Mouse (Mus musculus): ENCODE measurements around the gene Ccdc117.

- TF ChIP-seq POLR2A (IDR thresholded peaks at IDR 0.05; ENCODE audit: insufficient read length, low read depth) (no peak), MAX (IDR thresholded peaks at IDR 0.05; ENCODE audit: low read depth) (no peak)
These were observed 23.6 kb upstream of the Ccdc117 start for GRCm38 (mm10) chr11:5565596-5565995.
